Mouse (Mus musculus): ENCODE results near the gene Slc16a10. TPM values are rescaled to one million over a fixed set of nuclear protein-coding genes. Genes with fewer than 3 reads are reported as not detected.

Gene Slc16a10
- polyA plus RNA-seq, 1 experiment: 57.2 TPM

DNA sequence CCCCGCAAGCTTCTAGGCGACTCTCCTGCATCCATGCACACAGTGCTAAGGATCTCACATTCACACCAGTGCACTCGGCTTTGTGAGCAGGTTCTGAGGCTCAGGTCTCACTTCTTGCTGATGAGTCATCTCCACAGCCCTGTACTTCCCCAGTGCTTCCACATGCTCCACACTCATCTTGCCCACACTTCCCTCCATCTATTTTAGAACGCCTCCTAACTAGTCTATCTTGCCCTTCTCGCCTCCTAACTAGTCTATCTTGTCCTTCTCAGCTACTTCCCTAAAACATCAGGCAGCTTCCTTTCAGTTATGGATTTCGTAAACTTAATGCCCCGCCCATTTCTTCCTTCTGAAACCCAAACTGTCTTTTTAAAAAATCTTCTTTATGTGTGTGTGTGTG is 13.6 kb downstream of the Slc16a10 start:
- H3K36me3 ChIP-seq (ENCODE audit: control insufficient read depth, insufficient read depth, low read length): no peaks in the 10 kb centered on the region
- no peak for DNase-seq
- peaks cover under 1% of the 10 kb centered on the region; the same call in 1 of the 2 replicates for H3K4me1 ChIP-seq (ENCODE audit: control insufficient read depth, insufficient read depth, low read length)
- H3K4me3 ChIP-seq (ENCODE audit: insufficient read depth, low read depth, low read length): no peak overlapping the region
- no peak overlapping the region for H3K27ac ChIP-seq (ENCODE audit: insufficient read depth, low read depth, low read length)
- TF ChIP-seq POLR2A (IDR thresholded peaks at IDR 0.05; ENCODE audit: low read depth, low read length) (no peak), CTCF (conservative IDR thresholded peaks at IDR 0.05; ENCODE audit: insufficient read depth, insufficient read length, low read depth, low read length) (no peak)
- WGBS: 83% methylated on average over 7 of the region's 7 CpGs
- H3K27me3 ChIP-seq (replicated peaks; ENCODE audit: control insufficient read depth, insufficient read depth, low read length): no peaks in the 10 kb centered on the region

DNA sequence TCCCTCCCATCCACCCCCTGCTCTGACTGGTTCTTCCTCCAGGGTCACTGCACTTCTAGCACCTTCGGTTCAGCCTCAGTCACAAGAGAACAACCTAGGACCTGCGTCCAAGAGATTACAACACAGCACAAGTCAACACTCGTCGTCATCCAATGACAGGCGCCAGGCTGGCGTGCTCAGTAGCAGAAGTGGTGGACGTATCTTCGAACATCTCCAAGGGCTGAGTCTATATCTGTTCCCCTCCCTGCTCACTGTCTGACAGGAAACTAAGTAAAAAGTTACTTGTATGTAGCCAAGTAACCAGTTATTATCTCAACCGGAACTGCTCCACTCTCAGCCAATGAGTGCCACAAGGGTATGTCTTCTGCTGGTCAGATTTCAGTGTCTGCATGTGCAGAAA is 16.9 kb downstream of the Slc16a10 start:
- DNase-seq: no peak
- 82% methylated on average over 9 of the region's 9 CpGs for WGBS
- no peaks in the 10 kb centered on the region; the same call in 1 of the 2 replicates for H3K4me1 ChIP-seq (ENCODE audit: control insufficient read depth, insufficient read depth, low read length)

DNA sequence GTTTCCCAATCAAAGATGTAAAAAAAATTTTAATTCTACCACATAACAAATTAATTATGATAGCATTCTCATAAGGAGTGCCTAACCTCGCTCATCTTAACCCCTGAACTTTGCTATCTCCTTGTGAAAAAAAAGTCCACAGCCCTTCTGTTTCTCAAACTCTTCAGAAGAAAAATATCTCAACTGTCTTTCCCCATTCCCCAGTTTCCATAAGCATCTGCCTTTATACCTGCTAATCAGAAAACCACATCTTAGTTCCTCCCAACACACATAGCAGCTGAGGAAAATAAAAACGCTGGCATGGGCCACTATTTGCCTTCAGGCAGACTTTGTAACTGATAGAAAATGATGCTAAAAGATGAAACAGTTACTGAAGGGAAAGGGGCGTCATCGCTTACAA is 17.5 kb downstream of the Slc16a10 start:
- H3K4me3 ChIP-seq (ENCODE audit: insufficient read depth, low read depth, low read length): no peak overlapping the region
- H3K4me1 ChIP-seq (ENCODE audit: control insufficient read depth, insufficient read depth, low read length): no peaks in the 10 kb centered on the region; the same call in 1 of the 2 replicates
- 77% methylated on average over 4 of the region's 4 CpGs for WGBS
- no peak for DNase-seq
- no peaks in the 10 kb centered on the region for H3K27me3 ChIP-seq (replicated peaks; ENCODE audit: control insufficient read depth, insufficient read depth, low read length)
- TF ChIP-seq POLR2A (IDR thresholded peaks at IDR 0.05; ENCODE audit: low read depth, low read length): no peak
- TF ChIP-seq CTCF (conservative IDR thresholded peaks at IDR 0.05; ENCODE audit: insufficient read depth, insufficient read length, low read depth, low read length): no peak
- no peaks in the 10 kb centered on the region for H3K36me3 ChIP-seq (ENCODE audit: control insufficient read depth, insufficient read depth, low read length)
- H3K27ac ChIP-seq (ENCODE audit: insufficient read depth, low read depth, low read length): no peak overlapping the region

More for the DNA sequence above, 16.9 kb downstream of the Slc16a10 start:
- Histone ChIP-seq H3K27me3 (replicated peaks; ENCODE audit: control insufficient read depth, insufficient read depth, low read length) (no peaks in the 10 kb centered on the region), H3K4me3 (ENCODE audit: insufficient read depth, low read depth, low read length) (no peak overlapping the region), H3K27ac (ENCODE audit: insufficient read depth, low read depth, low read length) (no peak overlapping the region), H3K36me3 (ENCODE audit: control insufficient read depth, insufficient read depth, low read length) (no peaks in the 10 kb centered on the region)
- TF ChIP-seq POLR2A (IDR thresholded peaks at IDR 0.05; ENCODE audit: low read depth, low read length) (no peak), CTCF (conservative IDR thresholded peaks at IDR 0.05; ENCODE audit: insufficient read depth, insufficient read length, low read depth, low read length) (no peak)

DNA sequence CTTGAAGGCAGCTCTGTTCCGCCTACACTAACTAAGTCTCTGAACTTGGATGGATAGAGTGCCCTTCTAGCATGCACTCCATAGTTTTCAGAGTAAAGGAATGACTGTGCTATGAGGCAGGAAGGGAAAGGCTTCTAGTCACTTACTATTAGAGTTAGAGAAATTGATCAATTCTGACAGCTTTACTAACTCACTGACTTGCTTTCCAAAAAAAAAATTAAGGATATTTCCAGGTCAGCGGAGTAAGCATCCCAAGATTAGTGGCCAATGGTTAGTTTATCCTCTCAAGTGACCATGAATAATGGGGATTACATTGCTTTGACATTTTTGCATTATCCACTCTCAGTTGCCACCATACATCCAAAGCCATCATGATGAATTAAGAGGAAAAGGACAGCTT is 18.0 kb downstream of the Slc16a10 start:
- Histone ChIP-seq H3K4me3 (ENCODE audit: insufficient read depth, low read depth, low read length) (no peak overlapping the region), H3K27ac (ENCODE audit: insufficient read depth, low read depth, low read length) (no peak overlapping the region), H3K27me3 (replicated peaks; ENCODE audit: control insufficient read depth, insufficient read depth, low read length) (no peaks in the 10 kb centered on the region), H3K4me1 (ENCODE audit: control insufficient read depth, insufficient read depth, low read length) (no peaks in the 10 kb centered on the region), H3K36me3 (ENCODE audit: control insufficient read depth, insufficient read depth, low read length) (no peaks in the 10 kb centered on the region)
- TF ChIP-seq CTCF (conservative IDR thresholded peaks at IDR 0.05; ENCODE audit: insufficient read depth, insufficient read length, low read depth, low read length) (no peak), POLR2A (IDR thresholded peaks at IDR 0.05; ENCODE audit: low read depth, low read length) (no peak)
- 89% methylated on average over 2 of the region's 2 CpGs for WGBS
- no peak for DNase-seq

DNA sequence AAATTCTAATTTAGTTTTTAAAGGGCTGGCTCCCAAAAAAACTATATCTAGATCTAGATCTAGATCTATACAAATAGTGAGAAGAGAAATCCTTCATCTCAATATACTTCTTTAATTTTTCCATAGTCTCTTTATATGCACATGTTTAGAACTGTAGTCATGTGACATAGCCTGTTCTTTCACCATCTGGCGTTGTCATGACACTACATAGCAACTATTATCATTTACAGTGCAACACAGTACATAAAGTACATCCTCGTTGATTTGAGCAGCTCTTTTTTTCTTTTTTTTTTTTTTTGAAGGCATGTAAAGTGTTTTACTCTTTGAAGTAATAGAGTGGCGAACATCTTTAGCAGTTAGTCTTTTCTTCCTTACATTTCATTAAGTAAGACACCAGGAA is 22.6 kb downstream of the Slc16a10 start:
- WGBS: 90% methylated on average over 3 of the region's 3 CpGs
- Histone ChIP-seq H3K27me3 (replicated peaks; ENCODE audit: control insufficient read depth, insufficient read depth, low read length) (no peaks in the 10 kb centered on the region), H3K36me3 (ENCODE audit: control insufficient read depth, insufficient read depth, low read length) (no peaks in the 10 kb centered on the region), H3K27ac (ENCODE audit: insufficient read depth, low read depth, low read length) (no peak overlapping the region), H3K4me1 (ENCODE audit: control insufficient read depth, insufficient read depth, low read length) (no peaks in the 10 kb centered on the region), H3K4me3 (ENCODE audit: insufficient read depth, low read depth, low read length) (no peak overlapping the region)
- DNase-seq: no peak
- TF ChIP-seq CTCF (conservative IDR thresholded peaks at IDR 0.05; ENCODE audit: insufficient read depth, insufficient read length, low read depth, low read length) (no peak), POLR2A (IDR thresholded peaks at IDR 0.05; ENCODE audit: low read depth, low read length) (no peak)

DNA sequence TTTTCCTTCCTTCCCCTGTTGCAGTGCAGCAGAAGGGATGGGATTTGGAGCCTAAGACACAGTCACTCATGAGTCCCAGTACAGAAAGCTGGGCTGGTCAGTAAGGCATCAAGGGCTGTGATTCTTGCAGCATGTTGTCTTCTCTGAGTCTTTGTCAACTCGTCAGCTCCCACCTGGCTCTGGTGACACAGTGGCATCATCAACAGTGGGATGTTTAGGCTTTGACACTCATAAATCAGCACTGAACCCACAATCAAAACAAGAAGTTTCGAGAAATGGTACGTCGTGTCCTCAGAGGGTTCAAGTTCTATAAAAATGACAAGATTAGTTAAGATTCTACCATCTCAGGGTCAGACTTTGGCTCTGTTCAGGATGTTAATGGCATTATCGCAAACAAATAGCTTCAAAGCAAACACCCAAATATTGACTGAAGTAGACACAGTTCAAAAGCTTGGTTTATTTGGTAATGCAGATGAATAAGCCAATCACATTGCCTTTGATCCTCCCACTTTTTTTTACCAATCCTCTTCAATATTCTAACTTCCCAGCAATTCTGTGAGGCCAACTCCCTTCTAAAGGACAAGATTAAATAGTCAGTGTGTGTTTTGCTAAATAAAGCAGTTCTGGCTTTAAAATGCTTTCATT is 23.2 kb downstream of the Slc16a10 start:
- WGBS: 73% methylated on average over 5 of the region's 5 CpGs

DNA sequence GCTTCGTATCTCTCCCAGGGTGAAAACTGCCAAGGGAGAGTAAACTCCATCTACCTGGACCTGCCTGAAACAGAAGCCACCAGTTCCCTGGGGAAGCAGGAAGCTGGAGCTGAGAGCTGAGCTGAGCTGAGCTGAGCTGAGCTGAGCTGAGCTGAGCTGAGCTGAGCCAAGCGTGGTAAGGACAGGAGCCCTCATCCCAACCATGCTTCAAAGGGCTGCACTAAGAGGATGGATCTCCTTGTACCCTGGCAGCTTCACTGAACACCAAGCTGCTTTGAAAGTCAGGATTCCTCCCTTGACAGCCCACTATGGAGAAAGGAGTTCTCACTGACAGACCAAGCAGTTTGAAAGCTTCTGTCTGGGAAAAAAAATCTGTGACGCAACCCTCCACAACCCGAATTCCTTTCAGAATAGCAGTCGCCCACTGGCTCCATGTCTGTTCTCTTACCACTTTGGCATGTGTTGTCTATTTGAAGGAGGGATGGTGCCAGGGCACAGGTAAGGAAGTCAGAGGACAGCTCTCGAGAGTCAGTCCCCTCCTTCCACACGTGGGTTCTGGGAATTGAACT is 28.5 kb downstream of the Slc16a10 start:
- Histone ChIP-seq H3K4me1 (ENCODE audit: control insufficient read depth, insufficient read depth, low read length) (no peaks in the 10 kb centered on the region), H3K27ac (ENCODE audit: insufficient read depth, low read depth, low read length) (no peak overlapping the region), H3K4me3 (ENCODE audit: insufficient read depth, low read depth, low read length) (no peak overlapping the region), H3K36me3 (ENCODE audit: control insufficient read depth, insufficient read depth, low read length) (no peaks in the 10 kb centered on the region), H3K27me3 (replicated peaks; ENCODE audit: control insufficient read depth, insufficient read depth, low read length) (no peaks in the 10 kb centered on the region)
- TF ChIP-seq POLR2A (IDR thresholded peaks at IDR 0.05; ENCODE audit: low read depth, low read length) (no peak), CTCF (conservative IDR thresholded peaks at IDR 0.05; ENCODE audit: insufficient read depth, insufficient read length, low read depth, low read length) (no peak)
- 75% methylated on average over 7 of the region's 7 CpGs for WGBS
- no peak for DNase-seq

More for the DNA sequence above, 23.2 kb downstream of the Slc16a10 start:
- Histone ChIP-seq H3K36me3 (ENCODE audit: control insufficient read depth, insufficient read depth, low read length) (no peaks in the 10 kb centered on the region), H3K27me3 (replicated peaks; ENCODE audit: control insufficient read depth, insufficient read depth, low read length) (no peaks in the 10 kb centered on the region), H3K4me3 (ENCODE audit: insufficient read depth, low read depth, low read length) (no peak overlapping the region), H3K4me1 (ENCODE audit: control insufficient read depth, insufficient read depth, low read length) (no peaks in the 10 kb centered on the region), H3K27ac (ENCODE audit: insufficient read depth, low read depth, low read length) (no peak overlapping the region)
- DNase-seq: no peak
- TF ChIP-seq CTCF (conservative IDR thresholded peaks at IDR 0.05; ENCODE audit: insufficient read depth, insufficient read length, low read depth, low read length) (no peak), POLR2A (IDR thresholded peaks at IDR 0.05; ENCODE audit: low read depth, low read length) (no peak)

Measured in kidney, adult 2 months (tissue).